Mouse (Mus musculus): ENCODE data around the gene Creb3l2.
"Not testable (repeated sequence)": the region's sequence is repeated elsewhere in the genome, so short reads cannot be mapped to it uniquely, and the experiment has no call there.

The Creb3l2 gene

DNA sequence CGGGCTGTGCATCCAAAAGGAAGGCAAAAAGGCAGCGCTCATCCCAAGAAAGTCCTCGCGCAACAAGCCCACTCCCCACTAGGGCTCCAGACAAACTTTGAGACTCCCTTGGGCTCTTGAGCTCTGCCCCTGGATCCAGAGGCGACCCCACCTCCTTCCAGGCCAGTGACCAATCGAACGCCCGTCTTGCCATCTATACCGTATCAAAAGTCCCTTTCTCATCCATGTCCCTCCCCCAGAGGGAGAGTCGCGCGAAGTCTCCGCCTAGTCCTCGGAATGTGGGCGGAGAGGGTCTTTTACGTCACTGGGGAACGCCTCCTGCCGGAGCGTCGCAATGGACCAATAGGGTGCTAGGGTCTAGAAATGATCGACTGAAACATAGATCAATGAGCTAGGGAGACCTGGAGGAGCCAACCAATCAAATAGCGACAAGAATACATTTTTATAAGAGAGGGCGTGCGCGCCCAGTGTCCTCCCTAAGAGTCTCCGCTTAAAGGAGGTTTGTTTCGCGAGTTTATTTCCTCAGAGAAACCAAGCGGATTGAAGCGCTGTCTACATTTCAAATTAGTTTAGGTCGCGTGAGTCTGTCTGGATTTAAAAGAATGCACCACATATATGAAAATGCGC is at the start of gene Creb3l2:
Gene Creb3l2 (minus strand): TSS at position 106 of the 627 bp plus-strand sequence.
- DNase-seq (ENCODE audit: low spot score in 2 of 2) = peak; percentile 98

DNA sequence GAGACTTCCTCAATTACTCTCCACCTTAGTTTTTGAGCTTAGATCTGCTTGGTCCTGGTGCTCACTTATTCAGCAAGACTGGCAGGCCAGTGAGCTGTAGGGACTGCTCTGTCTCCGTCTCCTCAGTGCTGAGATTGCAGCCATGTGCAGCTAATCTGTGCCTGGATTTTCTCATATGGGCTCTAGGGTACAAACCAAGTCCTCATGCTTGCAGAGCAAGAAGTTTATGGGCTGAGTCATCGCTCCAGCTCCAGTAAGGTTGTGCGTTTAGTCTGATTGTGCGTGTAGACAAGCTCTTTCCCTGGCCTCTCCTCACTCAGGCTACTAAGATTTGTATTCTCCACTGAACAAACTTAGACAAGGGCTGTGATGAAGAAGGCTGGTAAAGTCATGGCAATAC is 44.6 kb upstream of the Creb3l2 start:
- no peak for DNase-seq (ENCODE audit: low spot score in 2 of 2)

DNA sequence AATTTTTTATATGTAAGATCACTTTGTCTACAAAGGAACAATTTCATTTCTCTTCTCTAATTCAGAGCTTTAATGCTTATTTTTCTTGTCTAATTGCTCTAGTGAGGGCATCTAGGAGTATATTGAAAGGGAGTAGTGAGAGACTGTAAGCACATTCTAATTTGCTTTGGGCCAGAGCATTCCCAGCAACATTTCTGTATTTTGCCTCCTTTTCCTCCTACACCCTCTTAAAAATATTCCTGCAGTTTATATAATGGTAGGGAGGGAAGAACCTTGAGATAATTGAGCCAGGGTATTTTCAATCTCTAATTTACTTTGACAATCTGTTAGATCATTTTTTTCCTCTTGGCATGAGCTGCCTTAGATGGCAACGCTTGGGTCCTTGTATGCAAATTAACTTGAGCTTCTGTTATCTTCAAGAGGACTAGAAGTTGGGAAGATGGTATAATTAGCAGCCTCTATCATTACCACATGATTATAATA is 42.7 kb upstream of the Creb3l2 start:
- no peak for DNase-seq (ENCODE audit: low spot score in 2 of 2)

DNA sequence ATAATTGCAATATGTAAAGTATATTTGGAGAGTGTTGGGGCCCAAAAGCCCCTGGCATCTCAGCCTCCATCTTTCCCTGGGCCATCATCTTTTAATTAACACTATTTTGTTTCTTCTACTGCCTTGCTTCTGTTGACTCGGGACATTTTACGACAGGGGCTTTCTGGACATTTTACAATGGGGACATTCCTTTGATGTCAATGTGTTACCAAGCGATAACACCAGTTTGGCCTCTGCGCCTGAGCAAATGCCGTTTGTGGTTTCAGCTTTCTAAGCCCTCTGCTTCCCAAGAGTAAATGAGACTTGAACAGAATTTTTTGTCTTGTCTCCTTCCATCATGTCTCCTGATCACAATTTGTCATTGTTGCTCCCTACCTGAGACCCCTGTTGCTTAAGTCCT is 41.3 kb upstream of the Creb3l2 start:
- DNase-seq (ENCODE audit: low spot score in 2 of 2) = no peak

DNA sequence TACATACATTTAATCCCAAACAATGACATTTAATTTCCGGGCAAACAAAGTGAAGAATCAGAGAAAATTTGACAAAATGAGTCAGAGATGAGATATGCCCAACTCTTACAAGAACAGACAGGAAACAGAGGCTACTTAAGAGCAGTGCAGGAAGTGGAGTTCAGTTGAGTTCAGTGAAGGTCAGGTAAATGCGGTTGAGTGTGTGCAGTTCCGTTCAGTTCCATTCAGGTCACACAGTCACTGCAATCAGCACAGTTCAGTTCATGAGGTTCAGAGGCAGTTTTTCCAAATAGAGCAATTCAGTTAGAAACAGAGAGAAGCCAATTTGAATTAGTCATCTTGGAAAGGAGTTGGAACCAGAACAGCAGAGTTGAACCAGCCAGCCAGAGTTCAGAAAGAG is 39.2 kb upstream of the Creb3l2 start:
- DNase-seq (ENCODE audit: low spot score in 2 of 2) = no peak

DNA sequence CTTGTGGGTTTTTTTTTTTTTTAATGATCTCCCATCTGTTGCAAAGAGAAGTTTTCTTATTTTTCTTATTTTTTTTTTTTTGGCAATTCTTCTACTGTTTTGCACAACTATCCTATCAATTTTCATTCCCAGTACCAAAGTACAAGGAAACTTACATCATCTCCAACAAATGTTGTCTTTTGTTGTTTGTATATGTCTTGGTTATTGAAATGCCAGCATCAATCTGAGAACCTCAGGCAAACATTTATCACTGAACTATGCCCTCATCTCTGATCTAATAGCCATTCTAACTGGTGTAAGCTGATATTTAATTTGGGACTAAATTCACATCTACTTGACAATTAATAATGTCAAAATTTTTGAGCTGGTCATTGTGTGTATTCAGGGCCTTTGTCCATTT is 38.1 kb upstream of the Creb3l2 start:
- DNase-seq (ENCODE audit: low spot score in 2 of 2) = no peak

DNA sequence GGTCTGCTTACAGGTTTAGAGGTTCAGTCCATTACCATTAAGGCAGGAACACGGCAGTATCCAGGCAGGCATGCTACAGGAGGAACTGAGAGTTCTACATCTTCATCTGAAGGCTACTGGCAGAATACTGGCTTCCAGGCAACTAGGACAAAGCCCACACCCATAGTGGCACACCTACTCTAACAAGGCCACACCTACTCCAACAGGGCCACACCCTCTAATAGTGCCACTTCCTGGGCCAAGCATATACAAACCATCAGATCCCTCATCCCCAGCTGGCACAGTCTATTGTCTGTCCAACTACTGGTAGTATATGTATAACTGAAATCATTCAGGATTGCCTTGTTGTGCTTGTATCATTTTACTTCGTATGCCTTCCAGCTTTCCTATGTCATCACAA is 36.5 kb upstream of the Creb3l2 start:
- DNase-seq (ENCODE audit: low spot score in 2 of 2) = no peak

DNA sequence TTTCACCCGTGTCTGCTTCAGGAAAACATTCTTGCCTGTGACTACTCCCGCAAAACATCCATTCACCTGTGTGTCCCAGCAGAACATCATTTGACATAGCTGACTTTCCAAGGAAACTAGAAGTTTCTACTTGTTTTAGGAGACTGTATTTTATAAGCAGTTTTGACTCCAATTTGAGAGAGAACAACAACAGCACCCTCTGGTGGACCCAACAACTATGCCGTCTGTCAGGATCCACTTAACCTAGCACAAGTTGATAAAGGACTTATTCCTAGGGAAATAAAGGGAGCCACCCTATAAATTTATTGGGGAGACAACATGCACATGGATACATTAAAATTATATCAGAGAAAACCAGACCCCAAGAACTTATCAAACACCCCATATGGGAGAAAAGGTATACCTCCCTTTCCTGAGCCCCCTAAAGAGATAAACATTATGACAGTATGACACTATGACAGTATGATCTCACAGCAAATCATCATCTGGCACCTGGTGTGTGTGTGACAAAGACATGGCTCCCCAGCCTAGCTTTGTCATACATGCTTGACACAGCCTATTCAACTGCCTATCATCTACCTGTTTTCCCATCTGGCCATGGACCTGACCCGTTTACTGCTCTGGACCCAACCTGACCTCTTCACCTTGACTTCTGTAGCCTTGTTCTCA is 31.9 kb upstream of the Creb3l2 start:
- peak in 1 of 2 experiments; percentile 4 for DNase-seq (ENCODE audit: low spot score in 2 of 2)

DNA sequence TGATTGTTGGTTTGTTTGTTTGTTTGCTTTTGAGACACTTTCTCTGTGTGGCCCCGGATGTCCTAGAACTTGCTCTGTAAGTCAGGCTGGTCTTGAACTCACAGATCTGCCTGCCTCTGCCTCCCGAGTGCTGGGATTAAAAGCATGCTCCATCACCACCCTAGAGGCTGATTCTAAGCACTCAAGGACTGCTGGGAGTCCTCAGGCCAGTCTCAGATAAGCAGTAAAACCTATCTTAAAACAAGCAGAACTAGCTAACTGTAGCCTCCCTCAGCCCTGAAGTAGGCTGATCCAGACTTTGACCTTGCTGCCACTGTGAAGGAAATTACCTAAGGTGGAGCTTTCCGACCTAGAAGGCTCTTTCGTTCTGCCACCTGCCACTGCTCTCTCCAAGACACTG is 28.3 kb upstream of the Creb3l2 start:
- DNase-seq (ENCODE audit: low spot score in 2 of 2) = no peak

DNA sequence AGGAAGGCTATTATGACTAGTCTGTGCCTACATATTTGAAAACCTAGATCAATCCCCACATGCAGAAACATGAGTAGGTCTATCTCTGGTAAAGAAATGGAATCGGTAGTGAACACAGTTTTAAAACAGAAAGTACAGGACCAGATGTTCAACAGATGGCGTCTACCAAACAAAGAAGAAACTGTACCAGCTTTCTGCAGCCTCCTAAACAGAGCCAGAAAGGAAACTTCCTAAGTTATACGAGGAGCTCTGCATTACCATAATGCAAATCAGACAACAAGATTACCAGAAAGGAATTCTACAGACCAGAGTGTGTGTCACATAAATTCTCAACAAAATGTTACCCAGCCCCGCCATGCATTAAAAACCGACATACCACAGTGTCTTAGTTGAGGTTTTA is 23.9 kb upstream of the Creb3l2 start:
- no peak for DNase-seq (ENCODE audit: low spot score in 2 of 2)

DNA sequence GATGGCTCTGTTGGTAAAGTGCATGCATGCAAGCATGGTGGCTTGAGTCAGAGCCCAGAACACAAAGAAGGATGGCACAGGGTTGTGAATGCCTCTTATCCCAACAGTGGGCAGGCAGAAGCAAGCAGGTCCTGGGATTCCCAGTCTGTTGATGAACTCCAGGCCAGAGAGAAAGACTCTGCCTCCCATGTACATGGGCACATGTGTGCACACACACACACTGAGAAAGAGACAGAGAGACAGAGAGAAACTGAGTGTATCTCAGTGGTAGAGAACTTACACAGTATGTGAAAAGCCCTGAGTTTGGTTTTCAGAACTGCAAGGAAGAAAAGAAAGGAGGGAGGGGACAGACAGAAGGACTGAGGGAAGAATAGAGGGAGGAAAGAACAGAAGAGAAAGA is 23.4 kb upstream of the Creb3l2 start:
- DNase-seq (ENCODE audit: low spot score in 2 of 2) = no peak

DNA sequence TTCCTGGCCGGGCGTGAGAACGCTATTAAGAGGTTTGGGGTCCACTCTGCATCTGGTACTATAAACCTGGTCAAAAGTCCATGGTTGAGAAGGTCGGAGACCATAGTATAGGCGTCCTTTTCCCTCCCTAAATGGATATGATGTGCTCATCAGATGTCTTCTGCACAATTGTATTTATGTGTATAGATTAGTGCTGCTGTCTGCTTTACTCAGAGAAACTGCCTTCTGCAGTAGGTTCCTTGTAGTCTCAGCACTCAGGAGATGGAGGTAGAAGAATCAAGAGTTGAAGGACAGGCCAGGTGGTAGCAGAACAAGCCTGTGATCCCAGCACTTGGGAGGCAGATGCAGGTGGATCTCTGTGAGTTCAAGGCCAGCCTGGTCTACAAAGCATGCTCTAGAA is 22.6 kb upstream of the Creb3l2 start:
- DNase-seq (ENCODE audit: low spot score in 2 of 2) = no peak

DNA sequence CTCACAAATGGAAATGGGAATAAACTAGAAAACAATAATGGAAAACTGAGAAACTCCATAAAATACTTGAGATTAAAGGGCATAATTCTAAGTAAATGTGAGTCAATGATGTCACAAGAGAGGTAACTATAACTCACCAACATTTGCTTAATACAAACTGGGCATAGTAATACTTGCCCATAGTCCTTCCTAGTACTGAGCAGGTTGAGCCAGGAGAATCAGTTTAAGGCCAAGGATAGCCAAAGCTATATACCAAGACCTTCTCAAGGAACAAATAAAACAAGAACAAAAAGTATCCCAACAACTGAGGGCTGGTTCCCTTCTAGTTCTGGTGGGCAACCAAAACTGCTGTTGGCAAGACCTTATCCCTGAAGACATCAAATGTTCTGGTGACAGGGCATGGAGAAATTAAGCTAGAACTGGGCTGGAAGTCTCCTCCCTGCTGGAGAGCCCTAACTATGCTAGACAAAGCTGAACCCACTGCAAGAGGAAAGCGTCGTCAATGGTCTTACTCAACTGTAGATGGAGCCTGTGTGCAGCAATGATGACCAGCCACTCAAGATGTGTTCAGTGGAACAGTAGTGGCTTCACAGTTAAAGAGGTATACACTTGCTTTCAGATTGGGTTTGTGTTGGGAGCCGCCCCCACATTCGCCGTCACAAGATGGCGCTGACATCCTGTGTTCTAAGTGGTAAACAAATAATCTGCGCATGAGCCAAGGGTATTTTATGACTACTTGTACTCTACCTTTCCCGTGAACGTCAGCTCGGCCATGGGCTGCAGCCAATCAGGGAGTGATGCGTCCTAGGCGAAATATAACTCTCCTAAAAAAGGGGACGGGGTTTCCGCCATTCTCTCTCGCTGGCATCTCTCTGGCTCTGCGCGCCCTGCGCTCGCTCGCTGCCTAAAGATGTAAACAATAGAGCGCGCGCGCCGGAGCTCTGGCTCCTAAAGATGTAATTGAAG is 21.9 kb upstream of the Creb3l2 start:
- peak; percentile 68 to 74 for DNase-seq (ENCODE audit: low spot score in 2 of 2)

DNA sequence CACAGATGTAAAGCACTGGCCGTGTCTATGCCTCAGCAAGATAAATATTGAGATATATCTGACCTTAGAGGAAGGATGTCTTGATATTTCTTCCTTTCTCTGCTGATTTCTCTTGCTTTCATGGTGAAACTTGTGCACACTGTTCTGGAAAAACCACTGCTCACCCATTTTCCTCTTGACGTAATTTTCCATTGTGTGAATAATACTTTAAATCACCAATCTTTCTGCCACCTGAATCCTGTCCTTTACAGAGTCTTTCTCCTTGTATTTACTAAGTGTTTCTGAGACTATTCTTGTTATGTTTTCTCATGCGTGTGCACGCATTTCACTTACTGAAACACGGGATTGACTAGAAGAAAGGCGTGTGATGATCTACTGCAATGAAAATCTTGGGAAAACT is 18.7 kb upstream of the Creb3l2 start:
- no peak for DNase-seq (ENCODE audit: low spot score in 2 of 2)

DNA sequence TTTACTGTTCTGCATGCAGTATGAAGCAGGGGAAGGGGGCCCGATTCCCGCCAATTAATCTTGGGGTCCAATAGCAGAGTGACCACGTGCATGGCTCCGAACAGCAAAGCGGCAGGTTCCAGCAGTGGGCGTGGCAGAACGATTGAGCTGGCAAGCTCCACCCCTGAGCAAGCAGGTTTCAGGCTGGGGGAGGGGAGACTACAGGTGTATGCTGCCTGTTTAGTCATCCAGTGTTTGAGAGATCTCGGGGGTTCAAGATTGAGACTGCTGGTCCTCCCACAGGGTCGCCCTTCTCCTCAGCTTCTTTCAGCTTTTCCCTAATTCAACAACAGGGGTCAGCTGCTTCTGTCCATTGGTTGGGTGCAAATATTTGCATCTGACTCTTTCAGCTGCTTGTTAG is 17.7 kb upstream of the Creb3l2 start:
- not testable (repeated sequence) for DNase-seq (ENCODE audit: low spot score in 2 of 2)

DNA sequence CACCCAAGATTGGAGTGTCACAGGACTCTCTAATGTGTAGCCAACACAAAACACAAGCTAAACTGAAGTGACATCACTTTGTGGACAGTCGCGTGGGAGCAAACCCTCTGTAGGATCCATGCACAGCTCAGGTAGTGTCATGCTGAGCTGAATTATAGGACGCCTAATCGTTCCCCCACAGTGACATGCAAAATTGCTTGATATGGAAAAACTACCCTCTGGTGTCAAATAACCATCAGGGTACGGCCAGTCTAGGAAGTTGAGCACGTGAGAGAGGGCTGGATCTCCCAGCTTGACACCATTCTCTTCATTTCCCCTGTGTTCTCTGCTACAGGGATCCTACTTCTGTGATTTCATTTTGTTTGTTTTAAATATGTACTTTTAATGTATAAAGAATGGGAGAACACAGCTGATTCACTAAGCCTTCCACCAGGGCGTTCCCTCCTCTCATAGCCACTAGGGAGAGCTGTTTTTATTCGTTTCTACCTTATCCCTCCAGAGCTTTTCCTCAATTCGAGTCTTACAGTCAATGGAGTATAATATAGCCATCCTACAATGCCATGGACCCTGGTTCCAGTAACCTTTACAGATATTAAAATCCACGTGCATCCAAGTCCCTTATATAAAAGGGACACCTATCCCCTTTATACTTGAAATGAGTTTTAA is 16.2 kb upstream of the Creb3l2 start:
- DNase-seq (ENCODE audit: low spot score in 2 of 2) = no peak

DNA sequence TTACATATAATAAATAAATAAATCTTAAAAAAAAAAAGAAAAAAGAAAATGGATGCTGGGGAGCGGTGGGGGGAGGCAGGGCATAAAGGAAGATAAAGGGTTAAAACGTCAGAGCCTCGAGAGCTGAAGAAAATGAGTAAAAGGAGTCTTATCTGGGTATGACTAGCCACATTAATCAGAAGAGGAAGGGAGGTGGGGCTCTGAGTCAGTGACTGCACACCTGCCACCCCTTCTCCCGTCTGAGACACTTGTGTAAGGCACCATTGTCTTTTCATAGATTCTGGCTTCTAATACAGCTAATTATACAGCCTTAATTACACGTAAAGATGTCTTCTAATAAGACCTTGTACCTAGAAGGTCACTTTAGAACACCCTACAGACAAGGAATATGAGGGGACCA is 13.6 kb upstream of the Creb3l2 start:
- no peak for DNase-seq (ENCODE audit: low spot score in 2 of 2)

DNA sequence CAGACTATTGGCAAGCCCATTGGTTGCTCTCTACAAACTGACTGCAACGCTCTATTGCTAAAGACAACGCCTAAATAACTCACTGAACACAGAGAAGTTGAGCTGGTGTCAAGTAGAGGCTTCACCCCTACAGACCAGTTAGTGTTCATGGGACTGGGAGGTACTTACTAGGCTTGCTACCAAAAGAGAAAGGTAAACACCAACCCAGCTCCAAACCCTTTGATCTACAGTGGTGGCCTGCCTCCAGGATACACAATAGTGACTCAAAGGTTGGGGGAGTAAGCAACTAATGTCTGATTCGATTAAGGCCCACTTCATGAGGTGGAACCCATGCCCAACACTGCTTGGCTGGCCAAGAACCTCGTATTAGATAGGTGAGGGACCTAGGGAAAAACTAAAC is 11.1 kb upstream of the Creb3l2 start:
- no peak for DNase-seq (ENCODE audit: low spot score in 2 of 2)

DNA sequence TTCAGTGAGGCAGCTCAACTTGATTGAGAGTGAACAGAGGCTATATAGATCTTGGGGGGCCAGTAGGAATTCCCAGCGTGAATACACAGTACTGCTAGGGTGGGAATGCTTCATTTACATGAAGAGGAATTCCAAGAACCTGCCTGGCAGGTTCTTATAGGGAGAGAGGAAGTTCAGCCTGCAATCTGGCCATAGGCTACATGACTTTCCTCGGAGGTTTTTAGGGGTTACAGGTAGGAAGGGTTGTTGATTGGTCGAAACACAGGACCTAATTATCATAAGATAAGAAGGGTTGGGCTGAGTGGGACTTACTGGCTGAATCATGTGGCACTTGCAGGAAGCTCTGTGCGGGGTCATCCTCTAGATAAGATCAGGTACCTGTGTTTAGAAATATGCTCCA is 9.7 kb upstream of the Creb3l2 start:
- DNase-seq (ENCODE audit: low spot score in 2 of 2) = no peak

DNA sequence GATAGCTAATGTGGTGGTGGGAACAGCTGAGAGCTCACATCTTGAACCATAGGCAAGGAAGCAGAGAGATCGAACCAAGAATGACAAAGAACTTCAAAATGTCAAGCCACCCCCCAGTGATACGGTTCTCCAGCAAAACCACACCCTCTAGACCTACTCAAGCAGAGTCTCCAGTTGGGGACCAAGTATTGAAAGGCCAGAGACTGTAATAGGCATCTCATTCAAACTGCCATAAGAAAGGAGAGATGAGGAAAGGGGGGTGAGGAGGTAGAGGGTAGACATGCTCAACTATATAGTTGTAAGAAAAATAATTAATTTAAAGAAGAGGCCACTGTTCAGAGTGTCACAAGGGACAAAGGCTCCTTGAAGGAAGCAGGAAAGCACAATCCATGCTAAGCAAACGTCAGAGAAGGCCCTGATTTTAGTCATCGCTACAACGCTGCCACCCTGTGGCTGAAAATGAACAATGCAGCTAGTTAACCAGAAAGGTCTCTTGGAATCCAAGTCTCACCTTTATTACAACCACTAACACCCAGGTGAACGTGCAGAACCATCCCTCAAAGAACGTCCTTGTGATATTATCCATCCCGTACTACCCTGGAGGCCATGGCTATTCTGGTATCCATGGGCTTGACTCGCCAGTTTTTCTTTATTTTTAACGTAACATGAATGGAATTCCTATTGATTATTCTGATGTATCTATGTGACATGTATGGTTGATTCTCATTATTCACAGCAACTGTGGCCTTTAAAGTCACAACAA is 5.9 kb upstream of the Creb3l2 start:
- DNase-seq (ENCODE audit: low spot score in 2 of 2) = peak; percentile 31 to 53

DNA sequence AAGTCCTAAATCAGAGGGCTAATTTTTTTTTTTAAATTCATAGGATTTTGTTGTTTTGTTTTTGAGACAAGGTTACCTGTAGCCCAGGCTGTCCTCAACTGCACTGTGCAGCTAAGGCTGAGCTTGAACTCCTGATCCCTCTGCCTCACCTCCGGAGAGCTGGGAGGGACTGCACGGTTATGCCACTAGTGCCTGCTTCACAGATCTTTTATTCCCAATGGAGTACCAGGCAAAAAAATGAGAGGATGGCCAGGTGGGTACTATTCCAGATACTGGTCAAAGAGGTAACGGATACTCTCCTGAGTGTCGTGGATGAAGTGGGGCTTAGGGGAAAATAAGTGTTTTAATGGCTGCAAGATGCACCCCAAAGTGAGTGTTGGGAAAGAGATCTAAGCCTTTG is 835 bp upstream of the Creb3l2 start:
- DNase-seq (ENCODE audit: low spot score in 2 of 2) = no peak
